Mouse (Mus musculus): ENCODE results near the gene Apex1. TPM values are rescaled to one million over a fixed set of nuclear protein-coding genes. Genes with fewer than 3 reads are reported as not detected.

The Apex1 gene
- polyA plus RNA-seq (2016; fragmentation: Nextera tagmentation; extraction: Ambion mirVana): 246 and 257 TPM in 2 replicates

- Histone ChIP-seq H3K4me1 (peaks cover 25% of the 10 kb centered on the region), H3K9ac (peak within 1 kb of the TSS; percentile 78), H3K9me3 (replicated peaks) (no peaks in the 10 kb centered on the region), H3K4me3 (peak within 1 kb of the TSS; percentile 72), H3K36me3 (peaks cover 31% of the 10 kb centered on the region), H3K4me2 (replicated peaks) (peak within 1 kb of the TSS; percentile 74), H3K27ac (peak within 1 kb of the TSS; percentile 90), H3K27me3 (no peaks in the 10 kb centered on the region)
- peak; percentile 95 for ATAC-seq (ENCODE audit: low FRiP score)
- under 1% methylated on average over 57 of the region's 57 CpGs for WGBS
Observed at GRCm38 (mm10) chr14:50924281-50925064, at the start of gene Apex1, which contains the start of gene Osgep. TSS of gene Apex1 (plus strand) at chr14:50924968. TSS of gene Osgep (minus strand) at chr14:50924893.

GRCm38 (mm10) chr14:50875175-50875574 is 49.6 kb upstream of the Apex1 start:
- H3K27me3 ChIP-seq: no peaks in the 10 kb centered on the region
- no peaks in the 10 kb centered on the region for H3K9me3 ChIP-seq (replicated peaks)
- no peak overlapping the region for H3K4me3 ChIP-seq
- WGBS: 85% methylated on average over 3 of the region's 3 CpGs
- no peaks in the 10 kb centered on the region for H3K36me3 ChIP-seq
- peaks cover 4% of the 10 kb centered on the region; the same call in 1 of the 2 replicates for H3K4me1 ChIP-seq
- ATAC-seq (ENCODE audit: low FRiP score): no peak
- no peak overlapping the region for H3K9ac ChIP-seq
- H3K27ac ChIP-seq: no peak overlapping the region
- H3K4me2 ChIP-seq (replicated peaks): no peak overlapping the region

GRCm38 (mm10) chr14:50875591-50876230 is 49.1 kb upstream of the Apex1 start:
- no peak for ATAC-seq (ENCODE audit: low FRiP score)
- H3K9me3 ChIP-seq (replicated peaks): no peaks in the 10 kb centered on the region
- 81% methylated on average over 6 of the region's 6 CpGs for WGBS

GRCm38 (mm10) chr14:50876236-50876950 is 48.4 kb upstream of the Apex1 start:
- Histone ChIP-seq H3K27ac (no peak overlapping the region), H3K27me3 (no peaks in the 10 kb centered on the region), H3K9me3 (replicated peaks) (no peaks in the 10 kb centered on the region), H3K36me3 (no peaks in the 10 kb centered on the region), H3K4me2 (replicated peaks) (no peak overlapping the region), H3K9ac (no peak overlapping the region), H3K4me3 (no peak overlapping the region), H3K4me1 (no peaks in the 10 kb centered on the region)
- no peak for ATAC-seq (ENCODE audit: low FRiP score)
- 91% methylated on average over 6 of the region's 6 CpGs for WGBS

More at GRCm38 (mm10) chr14:50875591-50876230, 49.1 kb upstream of the Apex1 start:
- no peaks in the 10 kb centered on the region for H3K27me3 ChIP-seq
- H3K27ac ChIP-seq: no peak overlapping the region
- H3K4me1 ChIP-seq: peaks cover 2% of the 10 kb centered on the region; the same call in 1 of the 2 replicates
- H3K4me2 ChIP-seq (replicated peaks): no peak overlapping the region
- no peaks in the 10 kb centered on the region for H3K36me3 ChIP-seq
- H3K4me3 ChIP-seq: no peak overlapping the region
- H3K9ac ChIP-seq: no peak overlapping the region

GRCm38 (mm10) chr14:50891621-50892020 is 33.1 kb upstream of the Apex1 start:
- H3K4me2 ChIP-seq (replicated peaks): no peak overlapping the region
- no peaks in the 10 kb centered on the region for H3K36me3 ChIP-seq
- 93% methylated on average over 8 of the region's 8 CpGs for WGBS
- no peak overlapping the region for H3K27ac ChIP-seq
- H3K27me3 ChIP-seq: 0 out of 2 replicates have a peak, but pooled peaks cover 5% of the 10 kb centered on the region
- H3K9me3 ChIP-seq (replicated peaks): no peaks in the 10 kb centered on the region
- no peak overlapping the region for H3K9ac ChIP-seq
- H3K4me3 ChIP-seq: no peak overlapping the region
- peaks cover 6% of the 10 kb centered on the region for H3K4me1 ChIP-seq
- no peak for ATAC-seq (ENCODE audit: low FRiP score)

GRCm38 (mm10) chr14:50892091-50892490 is 32.7 kb upstream of the Apex1 start:
- no peaks in the 10 kb centered on the region for H3K36me3 ChIP-seq
- peaks cover 9% of the 10 kb centered on the region for H3K4me1 ChIP-seq
- H3K4me2 ChIP-seq (replicated peaks): no peak overlapping the region
- no peak for ATAC-seq (ENCODE audit: low FRiP score)
- H3K27me3 ChIP-seq: peaks cover 9% of the 10 kb centered on the region; the same call in 1 of the 2 replicates
- WGBS: 96% methylated on average over 7 of the region's 7 CpGs
- H3K9me3 ChIP-seq (replicated peaks): no peaks in the 10 kb centered on the region
- H3K4me3 ChIP-seq: no peak overlapping the region
- H3K27ac ChIP-seq: no peak overlapping the region
- no peak overlapping the region for H3K9ac ChIP-seq

GRCm38 (mm10) chr14:50892541-50893459 is 32.0 kb upstream of the Apex1 start:
- Histone ChIP-seq H3K9me3 (replicated peaks) (no peaks in the 10 kb centered on the region), H3K4me2 (replicated peaks) (no peak overlapping the region), H3K27ac (no peak overlapping the region), H3K4me1 (peaks cover 10% of the 10 kb centered on the region), H3K27me3 (peaks cover 15% of the 10 kb centered on the region; the same call in 1 of the 2 replicates), H3K9ac (no peak overlapping the region), H3K36me3 (no peaks in the 10 kb centered on the region), H3K4me3 (no peak overlapping the region)
- no peak for ATAC-seq (ENCODE audit: low FRiP score)
- 89% methylated on average over 22 of the region's 22 CpGs for WGBS

- Histone ChIP-seq H3K4me3 (no peak overlapping the region), H3K4me2 (replicated peaks) (no peak overlapping the region), H3K9me3 (replicated peaks) (no peaks in the 10 kb centered on the region), H3K27ac (no peak overlapping the region), H3K36me3 (no peaks in the 10 kb centered on the region), H3K27me3 (peaks cover 15% of the 10 kb centered on the region; the same call in 1 of the 2 replicates), H3K4me1 (peaks cover 10% of the 10 kb centered on the region), H3K9ac (no peak overlapping the region)
- no peak for ATAC-seq (ENCODE audit: low FRiP score)
Observed at GRCm38 (mm10) chr14:50895407-50895806, 29.4 kb upstream of the Apex1 start.

- H3K4me1 ChIP-seq: peaks cover 10% of the 10 kb centered on the region
- 15% methylated on average over 19 of the region's 19 CpGs for WGBS
- H3K4me3 ChIP-seq: peak overlapping the region; percentile 48
- no peaks in the 10 kb centered on the region for H3K9me3 ChIP-seq (replicated peaks)
- H3K27ac ChIP-seq: no peak overlapping the region
- H3K36me3 ChIP-seq: no peaks in the 10 kb centered on the region
- H3K4me2 ChIP-seq (replicated peaks): peak overlapping the region; percentile 91
- H3K9ac ChIP-seq: peak overlapping the region; percentile 64
- peak; percentile 53; the same call in 1 of the 2 replicates for ATAC-seq (ENCODE audit: low FRiP score)
- peaks cover 15% of the 10 kb centered on the region; the same call in 1 of the 2 replicates for H3K27me3 ChIP-seq
Observed at GRCm38 (mm10) chr14:50895985-50896746, 28.6 kb upstream of the Apex1 start.

GRCm38 (mm10) chr14:50896747-50897373 is 27.9 kb upstream of the Apex1 start:
- WGBS: 18% methylated on average over 23 of the region's 23 CpGs
- peak; percentile 76 for ATAC-seq (ENCODE audit: low FRiP score)

More at GRCm38 (mm10) chr14:50896747-50897373, 27.9 kb upstream of the Apex1 start:
- Histone ChIP-seq H3K9ac (peak overlapping the region; percentile 64), H3K9me3 (replicated peaks) (no peaks in the 10 kb centered on the region), H3K4me1 (peaks cover 10% of the 10 kb centered on the region), H3K4me2 (replicated peaks) (peak overlapping the region; percentile 91), H3K27ac (no peak overlapping the region), H3K36me3 (no peaks in the 10 kb centered on the region), H3K4me3 (peak overlapping the region; percentile 48), H3K27me3 (peaks cover 15% of the 10 kb centered on the region; the same call in 1 of the 2 replicates)
